In the genomic region with DNA sequence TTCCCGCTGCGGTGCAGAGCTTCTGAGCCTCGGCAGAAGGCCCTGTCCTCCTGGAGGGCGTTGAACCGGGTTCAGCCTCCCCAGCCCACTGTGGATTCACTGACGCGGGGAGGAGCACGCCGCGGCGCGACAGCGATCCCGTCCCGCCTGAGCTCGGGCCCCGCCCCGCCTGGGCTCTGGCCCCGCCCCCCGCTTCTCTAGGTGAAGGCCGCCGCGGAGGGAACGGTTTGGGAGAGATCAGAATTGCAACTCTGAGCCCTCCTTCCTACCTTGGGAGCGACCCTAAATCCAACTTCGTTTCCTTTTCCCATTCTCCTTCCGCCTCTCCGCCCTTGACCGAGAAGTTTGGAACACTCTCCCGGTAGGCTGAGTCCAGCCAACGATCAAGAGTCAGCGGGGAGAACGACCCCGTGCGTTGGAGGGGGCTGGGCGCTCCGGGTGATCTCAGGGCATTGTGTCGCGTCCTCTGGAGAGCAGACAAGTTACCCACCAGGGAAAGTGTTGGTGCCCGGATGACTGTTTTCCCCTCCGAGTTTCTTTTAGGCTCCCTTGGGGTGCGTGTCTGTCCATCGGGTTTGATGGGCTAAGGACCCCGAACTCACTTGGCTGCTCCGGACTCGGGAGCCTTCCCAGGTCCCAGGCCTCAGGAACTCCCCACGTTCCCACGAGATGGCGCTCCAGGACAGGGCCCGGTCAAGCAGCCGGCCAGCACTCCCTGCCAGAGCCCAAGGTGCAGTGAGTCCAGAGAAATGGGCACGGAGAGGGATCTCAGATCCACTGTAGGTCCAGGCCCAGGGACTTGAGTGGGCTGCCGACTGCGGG, we compare ENCODE assay signal across 1 mouse cellular context.
TF ChIP-seq lines count a peak whose summit lies in the region.

No protein-coding gene starts in this region.

TF ChIP-seq in myocyte, 11 proteins besides CTCF, POLR2A, EP300 and RAD21 (continued from another document):
- TF ChIP-seq E2F4 (IDR thresholded peaks at IDR 0.05; ENCODE audit: insufficient read depth) (no peak), CEBPB (IDR thresholded peaks at IDR 0.05; ENCODE audit: insufficient read depth, poor library complexity, severe bottlenecking) (no peak), TCF12 (IDR thresholded peaks at IDR 0.05; ENCODE audit: insufficient read depth, poor library complexity, severe bottlenecking) (no peak)
